Mouse (Mus musculus): ENCODE data around the gene Slc39a7. TPM values are rescaled to one million over a fixed set of nuclear protein-coding genes. Genes with fewer than 3 reads are reported as not detected.
"Not testable (repeated sequence)": the region's sequence is repeated elsewhere in the genome, so short reads cannot be mapped to it uniquely, and the experiment has no call there.

Slc39a7 gene
- polyA plus RNA-seq, 1 experiment = 106 TPM

DNA sequence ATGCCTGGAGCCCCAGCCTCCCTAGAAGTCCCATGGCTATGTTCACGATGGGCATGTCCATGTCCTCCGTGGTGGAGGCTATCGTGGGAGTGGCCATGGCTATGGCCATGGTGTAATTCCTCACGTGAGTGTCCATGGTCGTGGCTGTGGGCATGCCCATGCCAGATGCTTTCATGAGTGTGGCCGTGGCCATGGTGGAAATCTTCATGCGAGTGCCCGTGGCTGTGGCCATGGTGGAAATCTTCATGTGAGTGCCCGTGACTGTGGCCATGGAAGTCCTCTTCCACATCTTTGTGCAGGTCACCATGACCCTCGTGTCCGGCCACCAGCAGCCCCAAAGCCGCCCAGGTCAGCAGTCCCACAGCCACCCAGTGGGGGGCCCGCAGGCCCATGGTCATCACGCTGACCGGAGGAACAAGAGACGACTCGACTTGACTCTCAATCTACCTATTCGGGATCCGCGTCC, 588 bp downstream of the Slc39a7 start:
- peak; percentile 32 for DNase-seq (ENCODE audit: low spot score)

DNA sequence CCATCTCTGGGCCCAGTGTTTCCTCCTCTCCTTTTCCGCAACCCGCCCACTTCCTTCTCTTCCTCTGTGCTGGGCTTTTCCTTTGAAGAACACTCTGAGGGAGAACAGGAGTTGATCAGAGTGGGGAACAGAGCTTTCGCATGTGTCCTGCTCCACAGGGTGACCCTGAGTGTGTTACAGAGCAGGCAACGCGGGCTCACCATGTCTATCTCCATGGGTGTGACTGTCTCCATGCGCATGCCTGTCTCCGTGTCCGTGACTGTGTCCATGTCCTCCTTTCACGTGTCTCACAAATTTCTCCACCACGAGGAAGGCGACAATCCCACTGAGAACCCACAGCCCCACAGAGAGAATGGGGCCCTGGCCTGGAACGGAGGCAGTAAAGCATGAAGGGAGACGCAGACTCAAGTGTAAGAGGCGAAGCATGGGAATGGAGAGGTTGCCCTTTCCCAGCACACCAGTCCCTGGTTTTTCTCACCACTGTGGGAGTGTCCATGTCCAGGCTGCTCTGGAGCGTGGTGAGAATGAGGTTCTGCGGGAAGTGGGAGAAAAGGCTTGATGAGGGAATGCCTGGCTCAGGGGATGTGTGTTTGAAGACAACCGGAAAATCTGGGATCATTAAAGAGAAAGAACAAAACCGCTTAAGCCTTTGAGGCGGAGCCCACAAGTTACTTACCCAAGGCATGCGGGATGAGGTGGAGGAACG, 1.4 kb downstream of the Slc39a7 start:
- DNase-seq (ENCODE audit: low spot score) = no peak

DNA sequence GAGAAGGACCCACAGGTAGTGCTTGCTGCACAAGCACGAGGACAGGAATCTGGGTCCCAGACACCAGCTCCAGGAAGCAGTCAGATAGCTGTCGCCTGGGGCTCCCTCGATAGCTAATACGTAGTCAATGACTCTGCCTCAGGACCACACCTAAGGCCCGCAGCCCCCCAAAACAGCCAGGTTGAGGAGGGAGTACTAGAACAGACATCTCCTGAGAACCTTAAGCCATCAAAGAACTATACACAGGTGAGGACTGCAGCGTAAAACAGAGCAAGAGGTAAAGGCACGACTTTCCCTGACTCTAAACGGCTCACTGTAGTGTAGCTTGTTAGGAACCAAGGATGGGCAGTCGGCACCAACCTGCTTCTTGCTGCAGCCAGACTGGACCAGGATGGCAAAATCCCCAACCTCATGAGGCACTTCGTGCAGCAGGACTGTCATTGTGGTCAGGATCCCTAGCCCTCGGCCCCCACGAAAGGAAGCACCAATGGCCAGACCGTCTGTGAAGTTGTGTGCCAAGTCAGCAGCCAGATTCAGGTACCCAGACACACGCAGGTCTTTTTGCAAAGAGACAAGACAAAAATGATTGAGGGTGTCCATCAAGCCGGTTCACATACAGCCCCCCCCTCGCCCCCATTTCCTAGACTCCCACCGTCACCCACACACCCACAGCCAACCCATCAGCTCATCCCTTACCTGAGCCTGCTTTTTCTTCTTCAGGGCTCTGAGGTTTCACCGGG, 2.2 kb downstream of the Slc39a7 start:
- DNase-seq (ENCODE audit: low spot score) = no peak

DNA sequence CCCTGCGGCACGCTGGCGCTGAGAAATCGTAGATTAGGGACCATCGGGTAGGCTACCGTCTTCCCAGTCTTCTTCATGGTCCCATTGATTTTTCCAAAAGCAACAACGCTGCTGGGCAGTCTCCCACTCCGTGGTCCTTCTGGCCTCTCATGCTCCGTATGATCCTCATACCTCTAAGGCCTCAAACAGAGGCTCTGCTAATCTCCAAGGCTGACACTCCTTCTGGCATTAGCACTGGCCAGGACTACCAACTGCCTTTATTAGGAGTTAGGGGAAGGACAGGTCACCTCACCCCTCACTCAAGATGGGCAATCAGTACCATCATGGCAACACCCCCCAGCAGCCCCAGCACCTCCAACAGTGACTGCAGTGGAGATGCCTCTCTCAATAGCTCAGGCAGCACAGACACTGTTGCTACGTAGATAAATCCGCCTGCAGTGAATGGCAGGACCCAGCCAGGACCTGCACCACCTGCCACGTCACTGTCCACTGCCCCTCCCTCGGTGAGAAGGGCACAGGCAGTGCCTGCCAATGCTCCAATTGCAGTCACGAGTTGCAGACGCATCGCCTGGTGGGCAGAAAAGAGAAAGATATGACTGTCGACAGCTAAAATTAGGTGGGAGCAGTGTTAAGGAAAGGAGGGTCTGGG, 2.9 kb downstream of the Slc39a7 start:
- DNase-seq (ENCODE audit: low spot score) = no peak

DNA sequence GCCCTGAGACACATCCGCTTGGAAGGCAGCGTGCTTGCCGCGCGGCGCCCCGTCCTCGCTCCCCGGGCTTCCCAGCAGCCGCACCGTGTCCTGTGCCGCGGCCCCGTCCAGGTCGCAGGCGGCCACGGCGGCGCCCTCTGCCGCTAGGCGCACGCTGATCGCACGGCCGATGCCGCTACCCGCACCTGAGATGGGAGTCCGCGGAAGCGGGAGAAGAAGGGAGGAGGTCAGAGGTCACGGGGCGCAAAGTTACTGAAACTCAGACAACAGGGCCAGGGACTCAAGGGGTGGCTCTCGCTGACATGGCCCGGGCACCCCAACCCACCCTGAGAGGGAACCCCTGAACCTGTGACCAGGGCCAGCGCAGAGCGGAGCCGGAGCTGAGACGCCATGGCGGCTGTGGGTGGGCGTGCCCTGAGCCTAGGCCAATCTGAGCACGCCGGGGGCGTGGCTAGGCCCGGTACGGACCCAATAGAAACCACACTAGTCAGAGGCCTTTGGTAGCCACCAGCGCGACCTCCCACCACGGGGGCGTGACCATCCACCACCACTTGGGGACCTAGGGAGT, 3.7 kb downstream of the Slc39a7 start, which contains the start of gene H2-Ke6:
H2-Ke6 (minus strand) TSS at position 405 of the 568 bp plus-strand sequence.
- DNase-seq (ENCODE audit: low spot score) = peak; percentile 86

- DNase-seq (ENCODE audit: low spot score) = no peak
Observed at GRCm38 (mm10) chr17:34026917-34027655, 4.4 kb downstream of the Slc39a7 start.

DNA sequence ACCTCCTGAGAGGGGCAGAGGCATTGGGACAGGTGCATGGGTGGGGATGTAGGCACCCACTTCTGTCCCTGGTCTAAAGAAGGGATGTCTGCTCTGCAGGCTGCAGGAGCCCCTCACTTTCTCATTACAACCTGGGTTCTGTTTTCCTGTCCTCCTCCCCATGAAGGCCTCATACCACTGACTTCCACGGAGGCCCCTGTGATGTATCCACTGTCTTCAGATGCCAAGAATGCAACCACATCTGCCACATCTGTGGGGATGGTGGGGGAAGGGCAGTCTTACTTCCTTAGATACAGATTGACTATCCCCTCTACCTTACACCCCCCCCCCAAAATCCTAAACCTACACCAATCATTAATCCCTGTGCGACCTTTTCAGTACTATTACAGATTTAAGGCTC, 5.3 kb downstream of the Slc39a7 start:
- no peak for DNase-seq (ENCODE audit: low spot score)

DNA sequence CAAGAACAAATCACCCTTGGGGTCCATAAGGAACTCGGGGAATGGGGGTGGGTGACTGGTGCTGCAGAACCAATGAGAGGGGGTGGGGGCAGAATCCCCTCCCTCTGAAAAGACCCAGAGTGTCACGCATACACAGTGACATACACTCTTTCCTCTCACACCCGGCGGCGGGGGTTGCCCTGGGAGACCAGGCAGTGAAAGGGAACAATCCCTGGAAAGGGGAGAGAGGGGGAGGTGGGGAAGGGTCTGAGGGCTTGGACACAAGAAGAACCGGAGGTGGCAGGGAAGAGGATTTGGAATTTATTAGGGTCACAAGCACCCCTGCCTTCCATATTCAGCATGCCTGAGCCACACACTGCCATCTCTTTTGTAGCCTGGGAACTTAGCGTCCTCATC, 5.7 kb downstream of the Slc39a7 start:
- no peak for DNase-seq (ENCODE audit: low spot score)

DNA sequence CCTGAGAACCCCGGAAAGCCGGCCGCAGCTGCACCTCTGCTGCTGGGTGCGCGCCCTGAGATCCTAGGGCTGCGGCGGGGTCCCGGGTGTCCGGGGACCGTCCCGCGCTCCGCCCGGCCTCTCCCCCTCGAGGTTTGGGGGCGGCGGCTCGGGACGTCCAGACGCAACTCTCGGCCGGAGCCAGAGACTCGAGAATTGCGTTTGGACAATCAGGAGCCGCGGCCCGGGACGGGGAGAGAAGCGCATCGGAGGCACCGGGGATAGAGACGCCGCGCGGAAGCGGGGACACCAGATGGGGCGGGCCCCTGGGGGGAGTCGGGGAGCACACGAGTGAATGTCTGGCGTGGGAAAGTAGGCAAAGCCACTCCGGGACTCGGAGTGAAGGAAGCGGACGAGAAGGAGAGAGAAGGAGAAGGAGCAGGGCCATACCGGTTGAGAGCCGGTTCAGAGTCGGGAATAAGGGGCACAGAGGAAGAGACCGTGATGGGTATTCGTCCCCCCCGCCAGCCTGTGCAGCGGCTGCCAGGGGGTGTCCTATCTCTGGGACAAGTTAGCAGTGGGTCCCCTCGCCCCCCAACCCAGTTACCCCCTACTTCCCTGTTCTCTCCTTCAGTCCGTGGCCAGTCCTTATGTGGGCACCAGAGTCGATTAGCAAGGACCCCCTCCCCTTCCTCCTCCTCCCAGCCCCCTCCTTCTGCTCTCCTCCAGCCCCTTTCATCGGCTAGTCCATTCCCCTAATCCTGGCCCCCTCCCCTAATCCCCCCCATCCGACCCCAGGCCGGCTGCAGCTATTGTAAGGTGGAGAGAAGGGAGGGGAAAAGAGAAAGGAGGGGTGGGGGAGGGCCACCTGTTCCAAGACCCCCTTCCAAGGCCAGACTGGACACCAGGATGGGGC, 6.4 kb downstream of the Slc39a7 start:
- DNase-seq (ENCODE audit: low spot score) = no peak

DNA sequence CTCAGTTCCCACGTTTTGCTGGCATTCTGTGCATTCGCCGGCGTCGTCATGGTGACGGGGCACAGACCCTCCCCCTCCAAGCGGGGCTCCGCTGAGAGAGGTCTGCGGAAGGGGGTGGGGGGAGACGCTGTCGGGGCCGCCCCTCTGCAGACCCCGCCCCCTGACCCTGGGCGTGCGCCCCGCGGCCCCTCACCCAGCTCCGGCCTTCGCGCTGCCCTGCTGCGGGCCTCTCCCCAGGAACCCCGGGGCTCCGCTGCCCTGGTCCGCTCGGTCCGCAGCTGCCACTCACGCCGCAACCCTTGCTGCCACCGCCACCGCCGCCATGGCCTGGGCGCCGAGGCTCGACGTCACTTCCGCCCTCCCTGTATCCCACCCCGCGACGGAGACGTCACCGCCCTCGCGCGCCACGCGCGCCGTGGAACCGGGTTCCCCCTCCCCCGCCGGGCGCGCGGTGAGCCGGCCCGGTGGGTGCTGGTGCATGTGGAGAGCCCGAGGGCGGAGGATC, 7.1 kb downstream of the Slc39a7 start, which contains the start of gene Ring1:
Ring1 (minus strand) TSS at position 364 of the 505 bp plus-strand sequence.
- peak; percentile 87 for DNase-seq (ENCODE audit: low spot score)

DNA sequence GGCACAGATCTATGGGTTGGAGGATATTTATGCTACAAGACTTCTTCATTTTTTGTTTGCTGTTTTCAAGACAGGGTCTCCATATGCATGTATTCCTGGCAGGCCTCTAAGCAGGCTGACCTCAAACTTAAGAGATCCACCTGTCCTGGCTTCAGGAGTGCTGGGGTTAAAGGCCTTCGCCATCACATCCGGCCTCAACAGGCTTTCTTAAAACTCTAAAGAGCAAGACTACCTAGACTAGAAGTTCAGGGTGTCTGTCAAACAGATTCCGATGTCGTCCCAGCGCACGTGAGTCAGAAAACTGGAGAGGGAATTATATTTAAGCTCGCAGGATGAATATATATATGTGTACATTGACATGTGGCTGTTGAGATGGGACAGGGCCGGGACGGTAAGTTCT, 7.8 kb downstream of the Slc39a7 start:
- DNase-seq (ENCODE audit: low spot score) = no peak

- DNase-seq (ENCODE audit: low spot score) = no peak
Observed at GRCm38 (mm10) chr17:34022987-34023386, 8.5 kb downstream of the Slc39a7 start.

DNA sequence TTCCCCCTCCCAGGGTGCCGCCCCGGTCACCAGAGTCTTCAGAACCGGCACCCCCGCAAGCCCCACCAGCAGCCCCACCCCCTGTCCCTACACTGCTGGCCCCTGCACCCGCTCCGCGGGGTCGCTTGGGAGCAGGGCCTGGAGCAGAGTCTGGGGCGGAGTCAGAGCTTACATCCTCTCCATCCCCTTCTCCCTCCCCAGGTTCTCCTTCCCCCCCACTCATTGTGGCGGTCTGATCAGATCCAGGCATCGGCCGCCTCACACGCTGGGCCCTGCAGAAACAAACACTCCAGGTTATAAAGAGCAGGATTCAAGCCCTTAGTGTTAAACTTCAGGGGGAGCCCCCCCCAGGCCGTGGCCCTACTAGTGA, 9.1 kb downstream of the Slc39a7 start:
- DNase-seq (ENCODE audit: low spot score) = no peak

DNA sequence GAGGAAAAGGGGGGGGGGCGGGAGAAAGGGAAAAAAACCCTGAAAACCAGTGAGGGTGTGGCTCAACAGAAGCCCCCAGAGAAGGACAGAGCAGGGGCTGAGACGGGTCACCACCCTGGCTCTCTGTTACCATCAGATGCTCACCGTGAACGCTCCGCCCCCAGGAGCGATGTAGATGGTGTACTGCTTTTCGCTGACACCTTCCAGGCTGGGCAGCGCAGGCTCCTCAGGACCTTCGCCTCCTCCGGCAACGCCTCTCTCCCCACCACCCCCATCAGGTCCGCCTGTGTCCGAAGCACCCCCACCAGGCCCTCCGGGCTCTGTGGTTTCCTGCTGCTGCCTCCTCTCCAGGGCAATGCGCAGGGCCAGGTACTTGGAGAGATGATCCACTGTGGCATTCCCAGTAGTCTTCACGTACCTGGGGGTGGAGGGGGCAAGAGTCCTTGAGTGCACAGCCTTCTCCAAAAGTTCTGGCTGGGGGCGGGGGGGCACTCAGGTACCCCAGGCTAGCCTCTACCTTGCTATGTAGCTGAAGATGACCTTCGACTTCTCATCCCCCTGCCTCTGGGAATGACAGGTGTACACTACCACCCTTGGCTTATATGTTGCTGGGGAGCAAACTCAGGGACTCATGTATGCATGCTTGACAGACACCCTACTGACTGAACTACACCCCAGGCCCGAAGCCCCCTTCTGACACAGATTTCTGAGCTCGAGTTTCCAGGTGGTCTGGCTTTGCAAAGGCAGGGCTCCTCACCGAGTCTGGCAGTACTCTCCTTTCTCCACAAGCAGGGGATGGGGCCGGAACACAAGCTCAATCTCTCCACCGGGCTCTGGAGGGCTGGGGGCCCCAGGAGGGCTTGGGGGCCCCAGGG, 9.7 kb downstream of the Slc39a7 start:
- DNase-seq (ENCODE audit: low spot score) = no peak

- no peak for DNase-seq (ENCODE audit: low spot score)
Observed at GRCm38 (mm10) chr17:34013436-34013835, 18.0 kb downstream of the Slc39a7 start.

GRCm38 (mm10) chr17:34010156-34010555, 21.3 kb downstream of the Slc39a7 start:
- DNase-seq (ENCODE audit: low spot score) = no peak

- DNase-seq (ENCODE audit: low spot score) = no peak
Observed at GRCm38 (mm10) chr17:34006570-34006969, 24.9 kb downstream of the Slc39a7 start.

DNA sequence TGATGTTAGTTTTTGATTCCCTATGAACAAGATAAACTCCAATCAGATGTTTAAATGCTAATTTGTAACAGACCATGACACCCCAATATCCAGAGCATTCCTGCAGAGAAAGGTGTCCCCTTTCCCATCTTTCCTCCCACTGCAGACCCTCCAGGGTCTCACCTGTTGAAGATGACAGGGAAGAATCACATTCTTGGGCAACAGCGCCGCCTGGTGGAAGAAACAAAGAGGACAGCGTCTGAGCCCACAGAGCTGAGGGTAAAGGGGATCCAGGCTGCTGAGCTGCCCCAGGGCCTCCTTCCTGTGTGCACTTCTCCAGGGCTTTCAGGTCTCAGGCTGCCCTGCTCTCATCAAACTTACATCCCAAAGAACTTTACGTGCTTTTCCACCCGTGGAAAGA, 28.1 kb downstream of the Slc39a7 start:
- DNase-seq (ENCODE audit: low spot score) = no peak

GRCm38 (mm10) chr17:34000796-34001195, 30.7 kb downstream of the Slc39a7 start:
- not testable (repeated sequence) for DNase-seq (ENCODE audit: low spot score)
